Mouse (Mus musculus) erythroblast, embryonic 14.5 days (primary cell): ENCODE data around the gene Smim14. TPM values are rescaled to one million over a fixed set of nuclear protein-coding genes. Genes with fewer than 3 reads are reported as not detected.
"Not testable (repeated sequence)": the region's sequence is repeated elsewhere in the genome, so short reads cannot be mapped to it uniquely, and the experiment has no call there.

ENCODE experiments used
- H3K27me3 ChIP-seq: 2 replicates; pipeline ENCODE4 v1.6.1; 2012; ENCODE audit warnings: inconsistent platforms; ENCODE audit not compliant: control insufficient read depth
- H3K36me3 ChIP-seq: 2 replicates; pipeline ENCODE4 v1.6.1; 2012; ENCODE audit warnings: mild to moderate bottlenecking, inconsistent platforms; ENCODE audit not compliant: control insufficient read depth
- H3K4me1 ChIP-seq: 2 replicates; pipeline ENCODE4 v1.6.1; 2012; ENCODE audit warnings: inconsistent platforms; ENCODE audit not compliant: control insufficient read depth
- H3K4me3 ChIP-seq: replicated peaks from 2 replicates; pipeline ENCODE3; 2012; ENCODE audit warnings: moderate library complexity, mild to moderate bottlenecking, inconsistent platforms
- H3K9me3 ChIP-seq: 2 replicates; pipeline ENCODE4 v1.6.1; 2012; ENCODE audit warnings: low read length, inconsistent platforms, mixed read lengths; ENCODE audit not compliant: control insufficient read depth
- GATA1 ChIP-seq: IDR thresholded peaks from 2 replicates; pipeline ENCODE4 v1.6.1; 2012; ENCODE audit warnings: low read length, inconsistent platforms, mixed read lengths
- TAL1 ChIP-seq: IDR thresholded peaks from 3 replicates; pipeline ENCODE4 v1.6.1; 2012; ENCODE audit warnings: low read length, inconsistent platforms, mixed read lengths
- polyA plus RNA-seq: library from polyadenylated mRNA; stranded (reverse); fragments of >175 nt; gene quantifications from 2 replicates; pipeline ENCODE4 v1.2.3, GENCODE M21; 2012

Gene Smim14
- polyA plus RNA-seq, 1 experiment = 0.21 TPM

GRCm38 (mm10) chr5:65479681-65480445, 57.1 kb downstream of the Smim14 start:
- TF ChIP-seq GATA1 = no peak
- Histone ChIP-seq H3K4me1 (peaks cover 43% of the 10 kb centered on the region), H3K4me3 (no peak overlapping the region), H3K36me3 (no peaks in the 10 kb centered on the region; the same call in 1 of the 2 replicates), H3K9me3 (no peaks in the 10 kb centered on the region), H3K27me3 (no peaks in the 10 kb centered on the region)

GRCm38 (mm10) chr5:65478224-65478623, 58.8 kb downstream of the Smim14 start:
- TF ChIP-seq GATA1 = no peak
- TF ChIP-seq TAL1 = no peak
- Histone ChIP-seq H3K9me3 (no peaks in the 10 kb centered on the region), H3K4me1 (peaks cover 42% of the 10 kb centered on the region), H3K27me3 (no peaks in the 10 kb centered on the region), H3K36me3 (no peaks in the 10 kb centered on the region; the same call in 1 of the 2 replicates), H3K4me3 (no peak overlapping the region)

DNA sequence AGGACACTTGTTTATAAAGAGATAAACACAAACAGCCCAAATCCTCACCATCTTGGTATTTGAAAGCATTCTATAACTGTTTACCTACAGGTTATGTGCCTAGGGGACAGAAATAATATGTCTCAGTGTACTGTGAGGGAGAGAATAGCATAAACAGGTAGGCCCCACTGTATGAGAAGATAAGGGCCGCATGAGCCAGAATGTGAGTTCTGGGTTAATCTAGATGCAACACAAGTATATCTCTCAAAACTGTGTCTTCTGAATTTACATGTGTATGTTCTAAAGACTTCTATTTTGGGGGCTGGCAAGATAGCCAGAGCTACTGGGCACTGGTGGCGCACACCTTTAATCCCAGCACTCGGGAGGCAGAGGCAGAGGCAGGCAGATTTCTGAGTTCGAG, 60.2 kb downstream of the Smim14 start:
- not testable (repeated sequence) for H3K9me3 ChIP-seq, H3K36me3 ChIP-seq, H3K4me3 ChIP-seq, H3K27me3 ChIP-seq
- H3K4me1 ChIP-seq = peaks cover 42% of the 10 kb centered on the region

DNA sequence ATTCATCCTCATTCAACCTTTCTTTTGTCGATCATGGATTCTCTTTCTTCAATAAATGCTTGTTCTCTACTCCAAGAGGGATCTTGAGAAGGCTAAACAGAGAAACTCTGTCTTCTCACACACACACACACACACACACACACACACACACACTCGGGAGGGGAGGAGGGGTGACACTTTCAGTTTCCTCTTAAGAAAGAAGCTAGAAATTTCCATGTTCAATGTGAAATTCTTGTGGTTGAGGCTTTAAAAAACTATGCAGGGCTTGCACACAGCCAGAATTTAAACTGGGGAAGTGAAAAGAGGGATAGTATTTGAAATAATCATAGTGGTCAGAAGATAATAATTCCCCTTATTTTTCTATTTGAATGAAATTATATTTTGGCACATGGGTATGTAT, 61.2 kb downstream of the Smim14 start:
- Histone ChIP-seq H3K4me1 (peaks cover 41% of the 10 kb centered on the region), H3K9me3 (no peaks in the 10 kb centered on the region), H3K27me3 (no peaks in the 10 kb centered on the region), H3K36me3 (no peaks in the 10 kb centered on the region; the same call in 1 of the 2 replicates), H3K4me3 (no peak overlapping the region)
- no peak for TF ChIP-seq GATA1

- H3K36me3 ChIP-seq = peaks cover 2% of the 10 kb centered on the region; the same call in 1 of the 2 replicates
- H3K4me3 ChIP-seq = no peak overlapping the region
- H3K4me1 ChIP-seq = peaks cover under 1% of the 10 kb centered on the region
- H3K9me3 ChIP-seq = 0 out of 2 replicates have a peak, but pooled peaks cover 2% of the 10 kb centered on the region
- TF ChIP-seq GATA1 (no peak), TAL1 (no peak)
- H3K27me3 ChIP-seq = no peaks in the 10 kb centered on the region
Observed at GRCm38 (mm10) chr5:65469766-65470165, 67.2 kb downstream of the Smim14 start.

- 0 out of 2 replicates have a peak, but pooled peaks cover 2% of the 10 kb centered on the region for H3K9me3 ChIP-seq
- no peak for TF ChIP-seq GATA1
- peaks cover 2% of the 10 kb centered on the region; the same call in 1 of the 2 replicates for H3K36me3 ChIP-seq
- H3K4me3 ChIP-seq = no peak overlapping the region
- no peaks in the 10 kb centered on the region for H3K27me3 ChIP-seq
- H3K4me1 ChIP-seq = no peaks in the 10 kb centered on the region
Observed at GRCm38 (mm10) chr5:65466911-65467310, 70.1 kb downstream of the Smim14 start.

- TF ChIP-seq GATA1 = no peak
- no peak for TF ChIP-seq TAL1
- Histone ChIP-seq H3K4me1 (no peaks in the 10 kb centered on the region; the same call in 1 of the 2 replicates), H3K27me3 (no peaks in the 10 kb centered on the region), H3K4me3 (no peak overlapping the region), H3K9me3 (no peaks in the 10 kb centered on the region), H3K36me3 (peaks cover 2% of the 10 kb centered on the region; the same call in 1 of the 2 replicates)
Observed at GRCm38 (mm10) chr5:65460361-65460760, 76.6 kb downstream of the Smim14 start.

DNA sequence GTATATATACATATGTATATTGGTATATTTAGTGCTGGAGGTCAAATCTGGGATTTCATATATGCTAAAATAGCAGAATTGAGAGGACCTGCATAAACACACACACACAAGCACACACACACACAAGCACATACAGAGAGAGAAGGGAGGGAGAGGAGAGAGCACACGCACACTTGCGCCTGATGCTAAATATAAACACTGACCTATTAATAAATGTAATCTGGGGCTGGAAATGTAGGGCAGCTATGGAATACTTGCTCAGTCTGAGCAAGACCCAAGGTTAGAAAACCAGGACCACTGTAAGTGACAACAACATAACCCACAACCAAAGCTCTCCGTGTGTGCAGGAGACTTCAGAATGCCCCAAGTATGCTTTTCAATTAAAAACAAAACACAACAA, 77.5 kb downstream of the Smim14 start:
- H3K4me3 ChIP-seq = no peak overlapping the region
- H3K27me3 ChIP-seq = no peaks in the 10 kb centered on the region
- no peaks in the 10 kb centered on the region; the same call in 1 of the 2 replicates for H3K4me1 ChIP-seq
- TF ChIP-seq TAL1 (no peak), GATA1 (no peak)
- peaks cover 2% of the 10 kb centered on the region; the same call in 1 of the 2 replicates for H3K36me3 ChIP-seq
- no peaks in the 10 kb centered on the region for H3K9me3 ChIP-seq

- Histone ChIP-seq H3K4me3 (no peak overlapping the region), H3K36me3 (peaks cover 2% of the 10 kb centered on the region; the same call in 1 of the 2 replicates), H3K4me1 (no peaks in the 10 kb centered on the region; the same call in 1 of the 2 replicates), H3K27me3 (no peaks in the 10 kb centered on the region), H3K9me3 (no peaks in the 10 kb centered on the region)
- TF ChIP-seq TAL1 = no peak
Observed at GRCm38 (mm10) chr5:65457846-65458245, 79.1 kb downstream of the Smim14 start.
